Mouse (Mus musculus): ENCODE measurements at regions not wholly inside any gene's neighbourhood (a gene's known extent, or its start where the extent isn't known, plus 50 kb on each side); places are given as distances from the start of the nearest gene placed in this dataset.

DNA sequence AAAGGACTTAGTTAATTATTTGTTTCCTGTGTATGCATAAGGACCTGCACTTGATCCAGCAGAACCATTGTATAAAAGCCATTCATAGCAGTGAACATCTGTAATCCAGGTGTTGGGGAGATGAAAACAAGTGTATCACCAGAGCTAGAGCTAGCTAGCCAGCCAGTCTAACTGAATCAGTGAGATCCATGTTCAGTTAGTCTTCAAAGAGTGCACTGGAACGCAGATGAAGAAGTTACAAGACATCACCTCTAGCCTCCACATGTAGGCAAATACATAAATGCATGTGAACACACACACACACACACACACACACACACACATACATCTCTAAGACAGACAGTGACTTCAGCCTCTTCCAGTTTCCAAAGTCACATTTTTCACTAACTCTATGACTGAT, 150.3 kb upstream of the Pitrm1 start:
- TF ChIP-seq EP300 (IDR thresholded peaks at IDR 0.05; ENCODE audit: low read depth): no peak
- TF ChIP-seq CTCF (IDR thresholded peaks at IDR 0.05; ENCODE audit: low read depth): no peak
